Mouse (Mus musculus): ENCODE measurements around the gene Rasl10a.

GRCm38 (mm10) chr11:5062326-5062725, 4.4 kb downstream of the Rasl10a start:
- no peak for TF ChIP-seq CTCF (conservative IDR thresholded peaks at IDR 0.05; ENCODE audit: low read length)
- TF ChIP-seq NANOG (IDR thresholded peaks at IDR 0.05; ENCODE audit: borderline replicate concordance, low read length), result no peak

Data from E14TG2a.4 (cell line).